Mouse (Mus musculus) lung, adult 2 months (tissue): Measurements from ENCODE around the gene Ssh2.

Experiments
- CTCF ChIP-seq: fragments of 200-500 bp; IDR thresholded peaks from 2 replicates; pipeline ENCODE4 v1.5.1; 2011; ENCODE audit warnings: mild to moderate bottlenecking, low read length, control low read depth; ENCODE audit not compliant: insufficient read depth
- POLR2A ChIP-seq: fragments of 200-500 bp; IDR thresholded peaks from 2 replicates; pipeline ENCODE4 v1.6.1; 2011; ENCODE audit warnings: low read depth, mild to moderate bottlenecking, control low read depth, low read length, borderline replicate concordance; ENCODE audit errors: extremely low read depth

- TF ChIP-seq CTCF: no peak
- TF ChIP-seq POLR2A: no peak
Measured at GRCm38 (mm10) chr11:77461856-77462255, 245.8 kb downstream of the Ssh2 start.
